Mouse (Mus musculus): ENCODE data around the gene Itgae.
A peak's percentile ranks its signal among the peaks of the same experiment; 100 is the strongest.

Itgae gene

GRCm38 (mm10) chr11:73090283-73090682, at the start of gene Itgae:
Gene Itgae (plus strand): TSS chr11:73090583.
- no peak for DNase-seq

GRCm38 (mm10) chr11:73044229-73044755, 46.1 kb upstream of the Itgae start:
- DNase-seq, result no peak

- DNase-seq, result no peak
Measured at GRCm38 (mm10) chr11:73044789-73045188, 45.6 kb upstream of the Itgae start.

- DNase-seq, result peak; percentile 93
Measured at GRCm38 (mm10) chr11:73047542-73047996, 42.8 kb upstream of the Itgae start, which contains the start of gene Ncbp3. Gene Ncbp3 (plus strand): TSS chr11:73047783.

GRCm38 (mm10) chr11:73048030-73048876, 42.1 kb upstream of the Itgae start:
- no peak for DNase-seq

- peak; percentile 81 for DNase-seq
Measured at GRCm38 (mm10) chr11:73049335-73049734, 41.0 kb upstream of the Itgae start.

GRCm38 (mm10) chr11:73052795-73053194, 37.6 kb upstream of the Itgae start:
- DNase-seq, result no peak

- DNase-seq, result no peak
Measured at GRCm38 (mm10) chr11:73057701-73058100, 32.7 kb upstream of the Itgae start.

- no peak for DNase-seq
Measured at GRCm38 (mm10) chr11:73059630-73060029, 30.8 kb upstream of the Itgae start.

- DNase-seq, result no peak
Measured at GRCm38 (mm10) chr11:73061413-73061812, 29.0 kb upstream of the Itgae start.

- DNase-seq, result no peak
Measured at GRCm38 (mm10) chr11:73071839-73072238, 18.5 kb upstream of the Itgae start.

GRCm38 (mm10) chr11:73076295-73076694, 14.1 kb upstream of the Itgae start:
- no peak for DNase-seq

GRCm38 (mm10) chr11:73076733-73077132, 13.7 kb upstream of the Itgae start:
- DNase-seq, result no peak

- no peak for DNase-seq
Measured at GRCm38 (mm10) chr11:73077211-73077720, 13.1 kb upstream of the Itgae start.

GRCm38 (mm10) chr11:73078615-73079014, 11.8 kb upstream of the Itgae start:
- DNase-seq, result no peak

- DNase-seq, result no peak
Measured at GRCm38 (mm10) chr11:73080306-73080705, 10.1 kb upstream of the Itgae start.

- DNase-seq, result no peak
Measured at GRCm38 (mm10) chr11:73084303-73084702, 6.1 kb upstream of the Itgae start.

- peak; percentile 18 for DNase-seq
Measured at GRCm38 (mm10) chr11:73084804-73085231, 5.6 kb upstream of the Itgae start.

GRCm38 (mm10) chr11:73085391-73085790, 5.0 kb upstream of the Itgae start:
- no peak for DNase-seq

GRCm38 (mm10) chr11:73087700-73088480, 2.5 kb upstream of the Itgae start:
- DNase-seq, result no peak

GRCm38 (mm10) chr11:73090826-73091225, 443 bp downstream of the Itgae start:
- no peak for DNase-seq

GRCm38 (mm10) chr11:73092057-73092456, 1.7 kb downstream of the Itgae start:
- no peak for DNase-seq

GRCm38 (mm10) chr11:73092877-73093276, 2.5 kb downstream of the Itgae start:
- DNase-seq, result no peak

Measured in cerebellum, adult 8-10 months (tissue).